Mouse (Mus musculus) frontal cortex, adult (tissue): ENCODE data around the gene Angptl7.
A peak's percentile ranks its signal among the peaks of the same experiment; 100 is the strongest.

Experiments
- ATAC-seq: cut with Nextera tagmentation; 2 replicates; pipeline ENCODE4 v1.9.2; 2017; ENCODE audit warnings: mild to moderate bottlenecking, moderate library complexity, mixed read lengths; ENCODE audit not compliant: low TSS enrichment

Angptl7 gene

DNA sequence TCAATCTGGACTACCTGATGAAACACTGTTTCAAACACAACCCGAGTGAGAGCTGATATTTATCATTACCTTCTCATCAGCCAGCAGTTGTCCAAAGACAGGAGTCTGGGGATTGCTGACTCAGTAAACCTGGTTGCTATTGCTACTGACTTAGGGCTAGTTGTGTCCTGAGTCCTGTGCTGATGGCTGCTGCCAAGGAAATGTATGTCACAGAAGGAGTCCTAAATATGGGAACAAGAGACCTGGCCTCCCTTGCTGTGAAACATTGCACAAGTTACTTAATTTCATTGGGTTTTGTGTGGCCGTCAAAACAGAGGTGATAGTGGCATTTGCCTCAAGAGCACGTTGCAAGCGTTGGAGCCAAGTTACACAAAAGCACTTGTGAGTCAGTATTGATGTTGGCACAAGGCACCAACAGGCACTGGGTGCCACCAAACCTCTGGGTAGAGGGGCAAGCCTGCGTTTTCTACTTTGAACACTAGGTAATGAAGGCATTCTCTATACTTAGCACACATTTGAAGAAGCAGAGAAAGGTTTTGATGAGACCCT, 44.7 kb downstream of the Angptl7 start:
- ATAC-seq, result no peak

DNA sequence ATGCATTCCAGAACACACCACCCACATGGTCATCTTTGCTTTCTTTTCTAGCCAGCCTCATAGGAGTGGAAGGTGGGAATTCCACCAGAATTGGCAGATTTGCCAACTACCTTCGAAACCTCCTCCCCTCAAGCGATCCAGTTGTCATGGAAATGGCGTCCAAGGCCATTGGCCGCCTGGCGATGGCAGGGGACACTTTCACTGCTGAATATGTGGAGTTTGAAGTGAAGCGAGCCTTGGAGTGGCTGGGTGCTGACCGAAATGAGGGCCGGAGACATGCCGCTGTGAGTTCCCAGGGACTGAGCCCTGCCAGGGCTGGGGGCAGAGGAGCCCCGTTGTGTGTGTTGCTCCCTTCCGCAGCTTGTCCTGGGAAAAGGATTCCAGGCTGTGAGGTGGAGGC, 46.6 kb downstream of the Angptl7 start:
- ATAC-seq, result no peak

GRCm38 (mm10) chr4:148448853-148449245, 51.4 kb downstream of the Angptl7 start:
- ATAC-seq, result no peak

- peak; percentile 97 for ATAC-seq
These were observed 51.9 kb downstream of the Angptl7 start, which contains the start of gene Mtor for GRCm38 (mm10) chr4:148448179-148448852. Gene Mtor (plus strand): TSS chr4:148448611.
